Mouse (Mus musculus): ENCODE measurements around the gene Emp3.

GRCm38 (mm10) chr7:45872624-45873023 is 48.6 kb downstream of the Emp3 start, which contains the start of gene Kdelr1:
- TF ChIP-seq GATA1 (IDR thresholded peaks at IDR 0.05; ENCODE audit: borderline replicate concordance, low read length) (no peak), FLI1 (IDR thresholded peaks at IDR 0.05; ENCODE audit: low read length) (no peak)

Measured in megakaryocyte, embryonic 14.5 days (primary cell).